Mouse (Mus musculus): ENCODE data around the gene Akr1b7. TPM values are rescaled to one million over a fixed set of nuclear protein-coding genes. Genes with fewer than 3 reads are reported as not detected.
"Not testable (repeated sequence)": the region's sequence is repeated elsewhere in the genome, so short reads cannot be mapped to it uniquely, and the experiment has no call there.

Gene Akr1b7
- polyA plus RNA-seq, 1 experiment: 14.6 TPM

- TF ChIP-seq POLR2A (IDR thresholded peaks at IDR 0.05; ENCODE audit: low read depth, low read length) (no peak), CTCF (IDR thresholded peaks at IDR 0.05; ENCODE audit: extremely low read depth, insufficient read length, insufficient replicate concordance, low read depth, low read length) (no peak)
- Histone ChIP-seq H3K4me3 (ENCODE audit: low read depth, low read length) (no peak overlapping the region), H3K36me3 (ENCODE audit: control insufficient read depth, insufficient read depth, low read length) (peaks cover 5% of the 10 kb centered on the region; the same call in 1 of the 2 replicates), H3K27ac (ENCODE audit: insufficient read depth, low read depth, low read length) (no peak overlapping the region), H3K27me3 (ENCODE audit: control insufficient read depth, insufficient read depth, low read length) (no peaks in the 10 kb centered on the region), H3K4me1 (ENCODE audit: control insufficient read depth, insufficient read depth, insufficient read length, low read length) (peaks cover 4% of the 10 kb centered on the region; the same call in 1 of the 2 replicates)
- 89% methylated on average over 13 of the region's 13 CpGs for WGBS
Measured at GRCm38 (mm10) chr6:34399606-34400220, 12.4 kb upstream of the Akr1b7 start.

GRCm38 (mm10) chr6:34400696-34401095, 11.4 kb upstream of the Akr1b7 start:
- 86% methylated on average over 2 of the region's 2 CpGs for WGBS
- H3K27me3 ChIP-seq (ENCODE audit: control insufficient read depth, insufficient read depth, low read length): no peaks in the 10 kb centered on the region
- peaks cover 5% of the 10 kb centered on the region; the same call in 1 of the 2 replicates for H3K36me3 ChIP-seq (ENCODE audit: control insufficient read depth, insufficient read depth, low read length)
- H3K27ac ChIP-seq (ENCODE audit: insufficient read depth, low read depth, low read length): no peak overlapping the region
- peaks cover 4% of the 10 kb centered on the region; the same call in 1 of the 2 replicates for H3K4me1 ChIP-seq (ENCODE audit: control insufficient read depth, insufficient read depth, insufficient read length, low read length)
- no peak overlapping the region for H3K4me3 ChIP-seq (ENCODE audit: low read depth, low read length)
- TF ChIP-seq CTCF (IDR thresholded peaks at IDR 0.05; ENCODE audit: extremely low read depth, insufficient read length, insufficient replicate concordance, low read depth, low read length): no peak
- TF ChIP-seq POLR2A (IDR thresholded peaks at IDR 0.05; ENCODE audit: low read depth, low read length): no peak

GRCm38 (mm10) chr6:34406746-34407145, 5.4 kb upstream of the Akr1b7 start:
- WGBS: 90% methylated on average over 4 of the region's 4 CpGs
- TF ChIP-seq CTCF (IDR thresholded peaks at IDR 0.05; ENCODE audit: extremely low read depth, insufficient read length, insufficient replicate concordance, low read depth, low read length) (no peak), POLR2A (IDR thresholded peaks at IDR 0.05; ENCODE audit: low read depth, low read length) (no peak)
- Histone ChIP-seq H3K27me3 (ENCODE audit: control insufficient read depth, insufficient read depth, low read length) (no peaks in the 10 kb centered on the region), H3K4me3 (ENCODE audit: low read depth, low read length) (no peak overlapping the region), H3K36me3 (ENCODE audit: control insufficient read depth, insufficient read depth, low read length) (no peaks in the 10 kb centered on the region), H3K27ac (ENCODE audit: insufficient read depth, low read depth, low read length) (no peak overlapping the region), H3K4me1 (ENCODE audit: control insufficient read depth, insufficient read depth, insufficient read length, low read length) (peaks cover 2% of the 10 kb centered on the region; the same call in 1 of the 2 replicates)

GRCm38 (mm10) chr6:34407403-34407802, 4.7 kb upstream of the Akr1b7 start:
- no peak overlapping the region for H3K27ac ChIP-seq (ENCODE audit: insufficient read depth, low read depth, low read length)
- no peak for TF ChIP-seq POLR2A (IDR thresholded peaks at IDR 0.05; ENCODE audit: low read depth, low read length)
- TF ChIP-seq CTCF (IDR thresholded peaks at IDR 0.05; ENCODE audit: extremely low read depth, insufficient read length, insufficient replicate concordance, low read depth, low read length): no peak
- no peaks in the 10 kb centered on the region for H3K27me3 ChIP-seq (ENCODE audit: control insufficient read depth, insufficient read depth, low read length)
- H3K36me3 ChIP-seq (ENCODE audit: control insufficient read depth, insufficient read depth, low read length): no peaks in the 10 kb centered on the region
- H3K4me1 ChIP-seq (ENCODE audit: control insufficient read depth, insufficient read depth, insufficient read length, low read length): peaks cover 2% of the 10 kb centered on the region
- no peak overlapping the region for H3K4me3 ChIP-seq (ENCODE audit: low read depth, low read length)
- WGBS: 87% methylated on average over 10 of the region's 10 CpGs

- Histone ChIP-seq H3K4me1 (ENCODE audit: control insufficient read depth, insufficient read depth, insufficient read length, low read length) (peaks cover 9% of the 10 kb centered on the region), H3K4me3 (ENCODE audit: low read depth, low read length) (peak overlapping the region; percentile 48), H3K36me3 (ENCODE audit: control insufficient read depth, insufficient read depth, low read length) (peaks cover 3% of the 10 kb centered on the region; the same call in 1 of the 2 replicates), H3K27ac (ENCODE audit: insufficient read depth, low read depth, low read length) (peak overlapping the region; percentile 94), H3K27me3 (ENCODE audit: control insufficient read depth, insufficient read depth, low read length) (no peaks in the 10 kb centered on the region)
- TF ChIP-seq CTCF (IDR thresholded peaks at IDR 0.05; ENCODE audit: extremely low read depth, insufficient read length, insufficient replicate concordance, low read depth, low read length): no peak
- TF ChIP-seq POLR2A (IDR thresholded peaks at IDR 0.05; ENCODE audit: low read depth, low read length): no peak
- 33% methylated on average over 1 of the region's 1 CpGs for WGBS
Measured at GRCm38 (mm10) chr6:34412688-34413087, 554 bp downstream of the Akr1b7 start.

- H3K27me3 ChIP-seq (ENCODE audit: control insufficient read depth, insufficient read depth, low read length); H3K36me3 ChIP-seq (ENCODE audit: control insufficient read depth, insufficient read depth, low read length); H3K4me3 ChIP-seq (ENCODE audit: low read depth, low read length); H3K4me1 ChIP-seq (ENCODE audit: control insufficient read depth, insufficient read depth, insufficient read length, low read length): not testable (repeated sequence)
- WGBS: 6% methylated on average over 1 of the region's 1 CpGs
- H3K27ac ChIP-seq (ENCODE audit: insufficient read depth, low read depth, low read length): peak overlapping the region; percentile 94
Measured at GRCm38 (mm10) chr6:34413386-34413785, 1.3 kb downstream of the Akr1b7 start.

GRCm38 (mm10) chr6:34416521-34416920, 4.4 kb downstream of the Akr1b7 start:
- no peak overlapping the region for H3K4me3 ChIP-seq (ENCODE audit: low read depth, low read length)
- peaks cover 5% of the 10 kb centered on the region for H3K36me3 ChIP-seq (ENCODE audit: control insufficient read depth, insufficient read depth, low read length)
- H3K4me1 ChIP-seq (ENCODE audit: control insufficient read depth, insufficient read depth, insufficient read length, low read length): peaks cover 9% of the 10 kb centered on the region
- WGBS: 97% methylated on average over 2 of the region's 2 CpGs
- no peak for TF ChIP-seq POLR2A (IDR thresholded peaks at IDR 0.05; ENCODE audit: low read depth, low read length)
- TF ChIP-seq CTCF (IDR thresholded peaks at IDR 0.05; ENCODE audit: extremely low read depth, insufficient read length, insufficient replicate concordance, low read depth, low read length): no peak
- no peaks in the 10 kb centered on the region for H3K27me3 ChIP-seq (ENCODE audit: control insufficient read depth, insufficient read depth, low read length)
- H3K27ac ChIP-seq (ENCODE audit: insufficient read depth, low read depth, low read length): no peak overlapping the region

Data from small intestine, adult 2 months (tissue).